Mouse (Mus musculus): ENCODE results near the gene Prtg. TPM values are rescaled to one million over a fixed set of nuclear protein-coding genes. Genes with fewer than 3 reads are reported as not detected.

Prtg gene
- total and polyA plus RNA-seq, 3 experiments: not detected

- Histone ChIP-seq H3K9me3 (replicated peaks; ENCODE audit: insufficient read depth, low read length) (no peaks in the 10 kb centered on the region), H3K27ac (ENCODE audit: control insufficient read depth, low read depth, low read length) (no peak overlapping the region), H3K27me3 (ENCODE audit: control insufficient read depth in 1 of 2, insufficient read depth in 2 of 2, low read length in 2 of 2) (no peaks in the 10 kb centered on the region; a peak in 1 of 4 replicates), H3K9ac (ENCODE audit: control insufficient read depth, low read depth, low read length, poor library complexity, severe bottlenecking) (no peak overlapping the region), H3K4me1 (ENCODE audit: control insufficient read depth in 1 of 2, insufficient read depth in 2 of 2, low read length in 2 of 2) (peaks cover 2 to 11% of the 10 kb centered on the region in 2 experiments), H3K4me3 (ENCODE audit: control insufficient read depth in 1 of 2, insufficient read depth in 1 of 2, low read depth in 2 of 2, low read length in 2 of 2) (no peak overlapping the region), H3K36me3 (ENCODE audit: control insufficient read depth in 1 of 2, insufficient read depth in 2 of 2, low read length in 2 of 2) (peaks cover 0 to 14% of the 10 kb centered on the region in 2 experiments; a peak in 2 of 4 replicates), H3K79me2 (ENCODE audit: control insufficient read depth, insufficient read depth, low read length, poor library complexity) (no peaks in the 10 kb centered on the region)
- no peak for DNase-seq (ENCODE audit: low read depth, low spot score)
- TF ChIP-seq ZNF384 (IDR thresholded peaks at IDR 0.05; ENCODE audit: low read depth, low read length) (no peak), UBTF (IDR thresholded peaks at IDR 0.05; ENCODE audit: borderline replicate concordance, insufficient read depth, low read depth, low read length) (no peak), SMC3 (IDR thresholded peaks at IDR 0.05; ENCODE audit: low read depth, low read length) (no peak), ELF1 (IDR thresholded peaks at IDR 0.05; ENCODE audit: low read depth, low read length) (no peak), SIN3A (IDR thresholded peaks at IDR 0.05; ENCODE audit: low read length) (no peak), GABPA (IDR thresholded peaks at IDR 0.05; ENCODE audit: low read depth, low read length) (no peak), MYB (IDR thresholded peaks at IDR 0.05; ENCODE audit: low read depth, low read length) (no peak), ZC3H11A (IDR thresholded peaks at IDR 0.05; ENCODE audit: low read depth, low read length) (no peak), GATA1 (IDR thresholded peaks at IDR 0.05; ENCODE audit: low read depth, low read length) (no peak), KAT2A (conservative IDR thresholded peaks at IDR 0.05; ENCODE audit: low read depth, low read length) (no peak), MEF2A (IDR thresholded peaks at IDR 0.05; ENCODE audit: extremely low read depth, insufficient replicate concordance, low read depth, low read length, poor library complexity, severe bottlenecking) (no peak), HCFC1 (IDR thresholded peaks at IDR 0.05; ENCODE audit: low read depth, low read length) (no peak), MAFK (IDR thresholded peaks at IDR 0.05; ENCODE audit: borderline replicate concordance, low read depth, low read length) (no peak), NELFE (IDR thresholded peaks at IDR 0.05; ENCODE audit: low read depth, low read length) (no peak), CHD1 (IDR thresholded peaks at IDR 0.05; ENCODE audit: low read depth, low read length) (no peak), NRF1 (IDR thresholded peaks at IDR 0.05; ENCODE audit: insufficient read depth, low read depth, low read length, poor library complexity, severe bottlenecking) (no peak), RCOR1 (IDR thresholded peaks at IDR 0.05; ENCODE audit: low read depth, low read length) (no peak), EP300 (IDR thresholded peaks at IDR 0.05; ENCODE audit: low read depth in 1 of 2, low read length in 2 of 2) (no peak), TBP (IDR thresholded peaks at IDR 0.05; ENCODE audit: low read depth, low read length) (no peak), CTCF (IDR thresholded peaks at IDR 0.05 in 2 of 3, conservative IDR thresholded peaks at IDR 0.05 in 1 of 3; ENCODE audit: control insufficient read depth in 1 of 3, insufficient read depth in 1 of 3, low read depth in 2 of 3, low read length in 3 of 3, poor library complexity in 1 of 3, severe bottlenecking in 1 of 3) (no peak)
Observed at GRCm38 (mm10) chr9:72906693-72907103, 100.0 kb downstream of the Prtg start.

DNA sequence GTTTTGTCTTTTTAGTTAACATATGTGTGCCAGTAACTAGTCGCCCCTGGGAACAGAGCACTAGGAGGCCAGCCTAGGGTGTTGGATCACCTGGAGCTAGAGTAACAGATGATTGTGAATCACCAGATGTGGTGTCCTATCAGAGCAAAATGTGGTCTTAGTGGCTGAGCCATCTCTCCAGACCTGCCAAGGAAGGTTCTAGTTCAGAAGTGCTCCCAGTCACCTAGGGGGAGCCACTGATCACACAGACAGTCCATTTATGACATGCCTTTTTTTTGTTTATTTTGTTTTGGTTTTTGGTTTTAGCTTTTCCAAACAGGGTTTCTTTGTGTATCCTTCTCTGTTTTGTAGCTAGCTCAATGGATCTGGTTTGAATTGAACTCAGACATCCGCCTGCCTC is 104.7 kb downstream of the Prtg start:
- TF ChIP-seq CTCF (IDR thresholded peaks at IDR 0.05 in 2 of 3, conservative IDR thresholded peaks at IDR 0.05 in 1 of 3; ENCODE audit: control insufficient read depth in 1 of 3, insufficient read depth in 1 of 3, low read depth in 2 of 3, low read length in 3 of 3, poor library complexity in 1 of 3, severe bottlenecking in 1 of 3) (peak in 1 of 3 experiments; percentile 17; a peak in 1 of 6 replicates), UBTF (IDR thresholded peaks at IDR 0.05; ENCODE audit: borderline replicate concordance, insufficient read depth, low read depth, low read length) (no peak), CHD2 (IDR thresholded peaks at IDR 0.05; ENCODE audit: low read length) (no peak)
- H3K27me3 ChIP-seq (ENCODE audit: control insufficient read depth in 1 of 2, insufficient read depth in 2 of 2, low read length in 2 of 2): peaks cover 0 to 2% of the 10 kb centered on the region in 2 experiments; a peak in 1 of 4 replicates
- DNase-seq (ENCODE audit: low read depth, low spot score): no peak
- H3K36me3 ChIP-seq (ENCODE audit: control insufficient read depth in 1 of 2, insufficient read depth in 2 of 2, low read length in 2 of 2): peaks cover 0 to 6% of the 10 kb centered on the region in 2 experiments; a peak in 2 of 4 replicates
- H3K9ac ChIP-seq (ENCODE audit: control insufficient read depth, low read depth, low read length, poor library complexity, severe bottlenecking): no peak overlapping the region
- H3K9me3 ChIP-seq (replicated peaks; ENCODE audit: insufficient read depth, low read length): no peaks in the 10 kb centered on the region
- H3K79me2 ChIP-seq (ENCODE audit: control insufficient read depth, insufficient read depth, low read length, poor library complexity): no peaks in the 10 kb centered on the region
- H3K4me1 ChIP-seq (ENCODE audit: control insufficient read depth in 1 of 2, insufficient read depth in 2 of 2, low read length in 2 of 2): no peaks in the 10 kb centered on the region; a peak in 1 of 4 replicates
- H3K4me3 ChIP-seq (ENCODE audit: control insufficient read depth in 1 of 2, insufficient read depth in 1 of 2, low read depth in 2 of 2, low read length in 2 of 2): no peak overlapping the region
- no peak overlapping the region for H3K27ac ChIP-seq (ENCODE audit: control insufficient read depth, low read depth, low read length)

Measured in MEL (cell line).